Mouse (Mus musculus): ENCODE data around the gene Aimp1.

- TF ChIP-seq CTCF (IDR thresholded peaks at IDR 0.05; ENCODE audit: low read depth, low read length) (no peak), POLR2A (IDR thresholded peaks at IDR 0.05; ENCODE audit: borderline replicate concordance, low read depth, low read length) (no peak)
These were observed 33.1 kb upstream of the Aimp1 start for GRCm38 (mm10) chr3:132717316-132717715.
